Mouse (Mus musculus): Measurements from ENCODE around the gene Pex14.

GRCm38 (mm10) chr4:148993948-148994347 is 105.7 kb downstream of the Pex14 start:
- TF ChIP-seq CTCF (IDR thresholded peaks at IDR 0.05; ENCODE audit: borderline replicate concordance, insufficient read depth, low read length) (no peak), POLR2A (IDR thresholded peaks at IDR 0.05; ENCODE audit: low read depth, low read length) (no peak)
